Mouse (Mus musculus): ENCODE results near the gene Sipa1l1. TPM values are rescaled to one million over a fixed set of nuclear protein-coding genes. Genes with fewer than 3 reads are reported as not detected.

Sipa1l1 gene
- polyA plus RNA-seq, 1 experiment from 2014 or later: 14.5 TPM

GRCm38 (mm10) chr12:82319436-82320131 is 150.5 kb downstream of the Sipa1l1 start:
- Histone ChIP-seq H3K27ac (replicated peaks; ENCODE audit: low read depth, low read length) (no peak overlapping the region), H3K36me3 (ENCODE audit: control insufficient read depth, insufficient read depth, low read length) (no peaks in the 10 kb centered on the region), H3K4me2 (ENCODE audit: low read length) (no peak overlapping the region), H3K27me3 (ENCODE audit: control insufficient read depth, insufficient read depth, low read length) (no peaks in the 10 kb centered on the region), H3K9ac (replicated peaks; ENCODE audit: low read length) (no peak overlapping the region), H3K4me1 (ENCODE audit: control insufficient read depth, insufficient read depth, low read length) (no peaks in the 10 kb centered on the region), H3K9me3 (ENCODE audit: control insufficient read depth, low read length) (no peaks in the 10 kb centered on the region), H3K4me3 (replicated peaks; ENCODE audit: low read depth, low read length) (no peak overlapping the region)
- no peak for ATAC-seq (ENCODE audit: low FRiP score, low TSS enrichment)
- WGBS: 90% methylated on average over 7 of the region's 7 CpGs
- no peak for DNase-seq

- Histone ChIP-seq H3K36me3 (ENCODE audit: control insufficient read depth, insufficient read depth, low read length) (no peaks in the 10 kb centered on the region), H3K9ac (replicated peaks; ENCODE audit: low read length) (no peak overlapping the region), H3K27me3 (ENCODE audit: control insufficient read depth, insufficient read depth, low read length) (no peaks in the 10 kb centered on the region), H3K9me3 (ENCODE audit: control insufficient read depth, low read length) (no peaks in the 10 kb centered on the region), H3K27ac (replicated peaks; ENCODE audit: low read depth, low read length) (no peak overlapping the region), H3K4me2 (ENCODE audit: low read length) (no peak overlapping the region), H3K4me1 (ENCODE audit: control insufficient read depth, insufficient read depth, low read length) (no peaks in the 10 kb centered on the region), H3K4me3 (replicated peaks; ENCODE audit: low read depth, low read length) (no peak overlapping the region)
- 59% methylated on average over 3 of the region's 3 CpGs for WGBS
- no peak for ATAC-seq (ENCODE audit: low FRiP score, low TSS enrichment)
- DNase-seq: no peak
These were observed 151.1 kb downstream of the Sipa1l1 start for GRCm38 (mm10) chr12:82320204-82320603.

GRCm38 (mm10) chr12:82321397-82321796 is 152.3 kb downstream of the Sipa1l1 start:
- H3K4me3 ChIP-seq (replicated peaks; ENCODE audit: low read depth, low read length): no peak overlapping the region
- H3K4me1 ChIP-seq (ENCODE audit: control insufficient read depth, insufficient read depth, low read length): no peaks in the 10 kb centered on the region
- H3K4me2 ChIP-seq (ENCODE audit: low read length): no peak overlapping the region
- H3K27ac ChIP-seq (replicated peaks; ENCODE audit: low read depth, low read length): no peak overlapping the region
- ATAC-seq (ENCODE audit: low FRiP score, low TSS enrichment): no peak
- H3K9ac ChIP-seq (replicated peaks; ENCODE audit: low read length): no peak overlapping the region
- H3K27me3 ChIP-seq (ENCODE audit: control insufficient read depth, insufficient read depth, low read length): no peaks in the 10 kb centered on the region
- DNase-seq: no peak
- H3K36me3 ChIP-seq (ENCODE audit: control insufficient read depth, insufficient read depth, low read length): no peaks in the 10 kb centered on the region
- no peaks in the 10 kb centered on the region for H3K9me3 ChIP-seq (ENCODE audit: control insufficient read depth, low read length)
- WGBS: 89% methylated on average over 8 of the region's 8 CpGs

GRCm38 (mm10) chr12:82321855-82322254 is 152.7 kb downstream of the Sipa1l1 start:
- Histone ChIP-seq H3K9me3 (ENCODE audit: control insufficient read depth, low read length) (no peaks in the 10 kb centered on the region), H3K36me3 (ENCODE audit: control insufficient read depth, insufficient read depth, low read length) (no peaks in the 10 kb centered on the region), H3K4me3 (replicated peaks; ENCODE audit: low read depth, low read length) (no peak overlapping the region), H3K27ac (replicated peaks; ENCODE audit: low read depth, low read length) (no peak overlapping the region), H3K27me3 (ENCODE audit: control insufficient read depth, insufficient read depth, low read length) (no peaks in the 10 kb centered on the region), H3K4me2 (ENCODE audit: low read length) (no peak overlapping the region), H3K9ac (replicated peaks; ENCODE audit: low read length) (no peak overlapping the region), H3K4me1 (ENCODE audit: control insufficient read depth, insufficient read depth, low read length) (no peaks in the 10 kb centered on the region)
- DNase-seq: no peak
- ATAC-seq (ENCODE audit: low FRiP score, low TSS enrichment): no peak
- WGBS: 93% methylated on average over 2 of the region's 2 CpGs

GRCm38 (mm10) chr12:82322759-82323451 is 153.8 kb downstream of the Sipa1l1 start:
- Histone ChIP-seq H3K9me3 (ENCODE audit: control insufficient read depth, low read length) (no peaks in the 10 kb centered on the region), H3K4me2 (ENCODE audit: low read length) (no peak overlapping the region), H3K27me3 (ENCODE audit: control insufficient read depth, insufficient read depth, low read length) (no peaks in the 10 kb centered on the region), H3K9ac (replicated peaks; ENCODE audit: low read length) (no peak overlapping the region), H3K4me1 (ENCODE audit: control insufficient read depth, insufficient read depth, low read length) (no peaks in the 10 kb centered on the region), H3K36me3 (ENCODE audit: control insufficient read depth, insufficient read depth, low read length) (no peaks in the 10 kb centered on the region), H3K4me3 (replicated peaks; ENCODE audit: low read depth, low read length) (no peak overlapping the region), H3K27ac (replicated peaks; ENCODE audit: low read depth, low read length) (no peak overlapping the region)
- 69% methylated on average over 7 of the region's 7 CpGs for WGBS
- no peak for ATAC-seq (ENCODE audit: low FRiP score, low TSS enrichment)
- DNase-seq: no peak

GRCm38 (mm10) chr12:82324621-82325020 is 155.5 kb downstream of the Sipa1l1 start:
- Histone ChIP-seq H3K9me3 (ENCODE audit: control insufficient read depth, low read length) (no peaks in the 10 kb centered on the region), H3K9ac (replicated peaks; ENCODE audit: low read length) (no peak overlapping the region), H3K27ac (replicated peaks; ENCODE audit: low read depth, low read length) (no peak overlapping the region), H3K4me2 (ENCODE audit: low read length) (no peak overlapping the region), H3K27me3 (ENCODE audit: control insufficient read depth, insufficient read depth, low read length) (no peaks in the 10 kb centered on the region), H3K4me3 (replicated peaks; ENCODE audit: low read depth, low read length) (no peak overlapping the region), H3K4me1 (ENCODE audit: control insufficient read depth, insufficient read depth, low read length) (no peaks in the 10 kb centered on the region), H3K36me3 (ENCODE audit: control insufficient read depth, insufficient read depth, low read length) (no peaks in the 10 kb centered on the region)
- ATAC-seq (ENCODE audit: low FRiP score, low TSS enrichment) (no peak), DNase-seq (no peak)
- 73% methylated on average over 5 of the region's 5 CpGs for WGBS

GRCm38 (mm10) chr12:82325502-82325901 is 156.4 kb downstream of the Sipa1l1 start:
- H3K27ac ChIP-seq (replicated peaks; ENCODE audit: low read depth, low read length): no peak overlapping the region
- H3K9me3 ChIP-seq (ENCODE audit: control insufficient read depth, low read length): no peaks in the 10 kb centered on the region
- 86% methylated on average over 3 of the region's 3 CpGs for WGBS
- H3K27me3 ChIP-seq (ENCODE audit: control insufficient read depth, insufficient read depth, low read length): no peaks in the 10 kb centered on the region
- H3K4me2 ChIP-seq (ENCODE audit: low read length): no peak overlapping the region
- no peak overlapping the region for H3K4me3 ChIP-seq (replicated peaks; ENCODE audit: low read depth, low read length)
- no peak for ATAC-seq (ENCODE audit: low FRiP score, low TSS enrichment)
- H3K9ac ChIP-seq (replicated peaks; ENCODE audit: low read length): no peak overlapping the region
- H3K36me3 ChIP-seq (ENCODE audit: control insufficient read depth, insufficient read depth, low read length): no peaks in the 10 kb centered on the region
- no peaks in the 10 kb centered on the region for H3K4me1 ChIP-seq (ENCODE audit: control insufficient read depth, insufficient read depth, low read length)
- DNase-seq: no peak

- Histone ChIP-seq H3K4me3 (replicated peaks; ENCODE audit: low read depth, low read length) (no peak overlapping the region), H3K9ac (replicated peaks; ENCODE audit: low read length) (no peak overlapping the region), H3K4me2 (ENCODE audit: low read length) (no peak overlapping the region), H3K27me3 (ENCODE audit: control insufficient read depth, insufficient read depth, low read length) (no peaks in the 10 kb centered on the region), H3K9me3 (ENCODE audit: control insufficient read depth, low read length) (no peaks in the 10 kb centered on the region), H3K4me1 (ENCODE audit: control insufficient read depth, insufficient read depth, low read length) (no peaks in the 10 kb centered on the region), H3K27ac (replicated peaks; ENCODE audit: low read depth, low read length) (no peak overlapping the region), H3K36me3 (ENCODE audit: control insufficient read depth, insufficient read depth, low read length) (no peaks in the 10 kb centered on the region)
- DNase-seq (no peak), ATAC-seq (ENCODE audit: low FRiP score, low TSS enrichment) (no peak)
- 65% methylated on average over 8 of the region's 8 CpGs for WGBS
These were observed 157.3 kb downstream of the Sipa1l1 start for GRCm38 (mm10) chr12:82326438-82326837.

GRCm38 (mm10) chr12:82328112-82328511 is 159.0 kb downstream of the Sipa1l1 start:
- H3K4me1 ChIP-seq (ENCODE audit: control insufficient read depth, insufficient read depth, low read length): no peaks in the 10 kb centered on the region
- ATAC-seq (ENCODE audit: low FRiP score, low TSS enrichment) (no peak), DNase-seq (no peak)
- H3K27ac ChIP-seq (replicated peaks; ENCODE audit: low read depth, low read length): no peak overlapping the region
- H3K9ac ChIP-seq (replicated peaks; ENCODE audit: low read length): no peak overlapping the region
- no peak overlapping the region for H3K4me2 ChIP-seq (ENCODE audit: low read length)
- H3K27me3 ChIP-seq (ENCODE audit: control insufficient read depth, insufficient read depth, low read length): no peaks in the 10 kb centered on the region
- 95% methylated on average over 1 of the region's 1 CpGs for WGBS
- no peak overlapping the region for H3K4me3 ChIP-seq (replicated peaks; ENCODE audit: low read depth, low read length)
- no peaks in the 10 kb centered on the region for H3K36me3 ChIP-seq (ENCODE audit: control insufficient read depth, insufficient read depth, low read length)
- no peaks in the 10 kb centered on the region for H3K9me3 ChIP-seq (ENCODE audit: control insufficient read depth, low read length)
